Mouse (Mus musculus) hematopoietic multipotent progenitor cell, adult 10-12 weeks (in vitro differentiated cells): ENCODE measurements around the gene Tmed3. TPM values are rescaled to one million over a fixed set of nuclear protein-coding genes. Genes with fewer than 3 reads are reported as not detected.

ENCODE experiments used
- polyA plus RNA-seq: library from polyadenylated mRNA; stranded (reverse); fragments of >175 nt; gene quantifications from 2 replicates; pipeline ENCODE4 v1.2.3, GENCODE M21; 2012; ENCODE audit warnings: low replicate concordance

The Tmed3 gene
- polyA plus RNA-seq, result 25.4 and 30.6 TPM in 2 replicates

DNA sequence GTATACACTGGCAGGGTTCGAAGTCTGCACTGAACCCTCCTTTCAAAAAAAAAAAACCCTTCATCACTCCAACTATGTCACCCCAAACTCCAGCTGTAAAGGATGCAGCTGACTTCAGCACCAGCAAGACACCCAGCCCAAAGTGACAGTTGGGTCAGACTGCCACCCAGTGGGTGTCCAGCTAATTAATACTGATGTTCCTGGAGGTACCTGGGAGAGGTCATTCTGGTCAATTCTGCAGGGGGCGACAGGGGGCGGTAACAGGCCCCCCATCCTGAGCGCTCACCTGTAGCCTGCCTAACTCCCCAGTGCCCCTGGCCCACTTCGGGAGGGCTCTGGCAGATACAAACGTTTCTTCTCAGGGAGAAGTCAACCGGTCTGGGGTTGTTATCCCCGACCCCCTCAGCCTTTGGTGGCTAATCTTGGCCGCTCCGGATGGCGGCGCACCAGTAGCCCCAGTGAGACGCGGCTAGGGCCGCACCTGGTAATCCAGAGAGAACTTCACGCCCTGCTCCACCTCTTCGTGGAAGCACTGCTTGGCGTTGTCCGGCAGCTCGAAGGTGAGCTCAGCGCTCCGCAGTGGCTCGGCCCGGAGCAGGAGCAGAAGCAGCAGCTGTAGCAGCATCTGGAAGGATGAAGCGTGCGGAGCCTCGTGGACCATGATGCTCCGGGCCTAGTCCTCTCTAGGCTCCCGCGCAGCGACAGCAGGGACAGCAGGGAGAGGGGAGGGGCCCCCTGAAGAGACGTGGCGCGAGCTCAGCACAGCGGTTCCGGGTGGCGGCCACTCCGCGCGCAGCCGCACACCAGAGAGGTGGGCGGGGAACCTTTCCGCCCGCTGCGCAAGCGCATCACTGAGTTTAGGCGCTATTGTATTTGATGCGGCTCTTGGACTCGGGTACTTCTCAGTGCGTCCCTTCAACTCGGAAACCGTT lies at the start of gene Tmed3:
Gene Tmed3 (minus strand): TSS at position 804 of the 932 bp plus-strand sequence.

DNA sequence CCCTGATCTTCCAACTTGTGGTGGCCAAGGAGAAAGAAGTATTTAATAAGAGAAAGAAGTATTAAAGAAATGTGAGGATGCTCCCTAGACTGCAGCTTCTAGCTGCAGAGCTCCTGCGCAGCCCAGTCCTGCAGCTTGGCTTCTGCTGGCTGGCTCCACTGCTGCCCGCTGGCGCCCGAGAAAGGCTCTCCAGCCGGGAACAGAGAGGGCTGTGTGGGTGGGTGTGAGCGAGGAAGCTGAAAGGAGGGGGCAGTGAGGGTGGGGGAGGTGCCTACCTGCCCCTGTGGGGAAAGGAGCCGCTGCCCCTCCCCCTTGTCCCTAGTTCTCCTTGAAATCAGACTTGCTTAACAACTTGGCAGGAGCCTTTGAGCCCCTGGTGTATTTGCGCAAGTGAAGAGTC lies 33.4 kb upstream of the Tmed3 start, which contains the start of gene Ankrd34c:
Gene Ankrd34c (minus strand): TSS at position 181 of the 400 bp plus-strand sequence.

Other genes starting within 250 kb of the Tmed3 start
- gene Minar1, start 81.9 kb downstream of the Tmed3 start, polyA plus RNA-seq, result 0.06 TPM in 1 of 2 replicates, not detected in the other
- gene Ankrd34c, start 33.4 kb upstream of the Tmed3 start, polyA plus RNA-seq, result not detected in 2 replicates
- gene Rasgrf1, start 204.8 kb upstream of the Tmed3 start, polyA plus RNA-seq, result 0.04 and 0.07 TPM in 2 replicates